Mouse (Mus musculus): ENCODE measurements around the gene Rffl. TPM values are rescaled to one million over a fixed set of nuclear protein-coding genes. Genes with fewer than 3 reads are reported as not detected.
"Not testable (repeated sequence)": the region's sequence is repeated elsewhere in the genome, so short reads cannot be mapped to it uniquely, and the experiment has no call there.

Gene Rffl
- polyA plus RNA-seq, 2 experiments = 12.9 to 19.0 TPM

DNA sequence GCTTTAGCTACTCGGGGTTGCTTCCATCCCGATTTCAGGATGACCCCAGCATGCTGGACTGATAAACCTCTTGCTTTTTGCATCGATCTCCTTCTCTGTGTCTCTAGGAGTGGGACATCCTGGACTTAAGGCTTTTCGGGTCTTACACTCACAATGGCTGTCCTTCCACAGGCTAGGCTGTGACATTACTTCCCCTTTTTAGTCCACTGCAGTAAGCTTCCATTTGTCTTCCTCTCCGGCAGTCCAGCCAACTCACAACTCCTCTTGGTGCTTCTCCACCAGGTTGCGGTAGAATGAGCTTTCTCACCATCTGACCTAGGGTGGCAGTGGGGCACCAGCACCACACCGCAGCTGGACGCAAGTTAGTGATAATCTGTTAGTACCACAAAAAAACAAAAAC, 37.1 kb downstream of the Rffl start:
- Histone ChIP-seq H3K27me3 (ENCODE audit: control insufficient read depth, insufficient read depth, low read length) (no peaks in the 10 kb centered on the region), H3K36me3 (replicated peaks; ENCODE audit: control insufficient read depth, insufficient read depth, low read depth) (peaks cover 6% of the 10 kb centered on the region), H3K27ac (0 out of 2 replicates have a peak overlapping the region, but pooled peaks have one; percentile 27), H3K9ac (replicated peaks) (no peak overlapping the region), H3K9me3 (ENCODE audit: control insufficient read depth, low read length) (no peaks in the 10 kb centered on the region), H3K4me3 (ENCODE audit: insufficient read depth in 1 of 2, low read depth in 2 of 2, low read length in 2 of 2) (no peak overlapping the region), H3K4me1 (replicated peaks; ENCODE audit: control insufficient read depth in 2 of 2, insufficient read depth in 2 of 2, low read length in 1 of 2) (peaks cover 11 to 32% of the 10 kb centered on the region in 2 experiments), H3K4me2 (ENCODE audit: low read depth) (no peak overlapping the region)
- no peak for DNase-seq (ENCODE audit: low read depth in 3 of 3, low spot score in 3 of 3)
- no peak for TF ChIP-seq EP300 (IDR thresholded peaks at IDR 0.05; ENCODE audit: low read depth)
- TF ChIP-seq CTCF (IDR thresholded peaks at IDR 0.05; ENCODE audit: low read depth) = no peak
- 51% methylated on average over 8 of the region's 8 CpGs for WGBS (ENCODE audit: insufficient replicate concordance)
- ATAC-seq (ENCODE audit: insufficient read depth) = no peak

GRCm38 (mm10) chr11:82832402-82832801, 38.6 kb downstream of the Rffl start:
- not testable (repeated sequence) for H3K4me2 ChIP-seq (ENCODE audit: low read depth); ATAC-seq (ENCODE audit: insufficient read depth); DNase-seq (ENCODE audit: low read depth in 3 of 3, low spot score in 3 of 3); H3K9ac ChIP-seq (replicated peaks); H3K27ac ChIP-seq; H3K27me3 ChIP-seq (ENCODE audit: control insufficient read depth, insufficient read depth, low read length); H3K4me3 ChIP-seq (ENCODE audit: insufficient read depth in 1 of 2, low read depth in 2 of 2, low read length in 2 of 2); H3K9me3 ChIP-seq (ENCODE audit: control insufficient read depth, low read length); H3K36me3 ChIP-seq (replicated peaks; ENCODE audit: control insufficient read depth, insufficient read depth, low read depth)
- H3K4me1 ChIP-seq (replicated peaks; ENCODE audit: control insufficient read depth in 2 of 2, insufficient read depth in 2 of 2, low read length in 1 of 2) = peaks cover 2 to 18% of the 10 kb centered on the region in 2 experiments
- WGBS (ENCODE audit: insufficient replicate concordance) = 74% methylated on average over 10 of the region's 10 CpGs

DNA sequence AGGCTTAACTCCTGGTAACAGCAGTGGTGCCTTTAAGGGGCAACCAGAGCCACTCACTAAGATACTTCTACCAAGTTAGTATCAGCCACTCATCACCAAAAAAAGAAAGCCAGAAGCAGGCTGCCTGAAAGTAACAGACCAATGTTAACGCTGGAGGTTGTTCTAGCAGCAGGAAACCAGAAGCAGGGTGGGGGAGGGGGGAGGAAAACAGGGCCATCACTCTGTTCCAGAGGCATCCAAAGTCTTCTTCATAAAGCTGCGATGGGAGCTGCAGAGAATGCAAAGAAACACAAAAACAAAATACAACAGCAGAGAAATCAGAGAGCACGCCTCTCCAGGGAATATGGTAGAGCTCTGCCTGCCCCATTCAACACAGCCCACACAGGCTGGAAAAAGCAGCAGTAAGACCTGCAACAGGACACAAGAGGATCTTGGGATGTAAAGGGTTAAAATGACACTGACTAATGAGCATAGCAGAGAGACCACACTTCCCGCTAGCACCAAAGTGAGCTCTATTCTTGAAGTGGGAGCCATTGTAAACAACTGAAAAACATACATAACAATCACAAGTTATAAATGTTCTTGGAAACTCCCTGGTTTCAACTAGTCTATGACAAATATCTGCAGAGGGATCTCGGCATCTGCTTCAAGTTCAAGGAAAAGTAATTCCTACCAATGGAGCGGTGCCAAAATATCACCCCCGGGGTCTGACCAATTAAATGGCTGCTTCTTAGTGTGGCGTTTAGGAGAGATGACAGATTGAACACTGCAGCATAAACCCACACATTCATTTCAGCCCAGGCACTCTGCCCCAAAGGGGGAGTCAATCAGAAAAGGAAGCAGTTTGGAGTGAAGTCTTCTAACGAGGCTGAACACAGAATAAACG, 39.8 kb downstream of the Rffl start:
- Histone ChIP-seq H3K9ac (replicated peaks) (no peak overlapping the region), H3K27ac (no peak overlapping the region), H3K4me1 (replicated peaks; ENCODE audit: control insufficient read depth in 2 of 2, insufficient read depth in 2 of 2, low read length in 1 of 2) (peaks cover 2 to 18% of the 10 kb centered on the region in 2 experiments), H3K27me3 (ENCODE audit: control insufficient read depth, insufficient read depth, low read length) (no peaks in the 10 kb centered on the region), H3K36me3 (replicated peaks; ENCODE audit: control insufficient read depth, insufficient read depth, low read depth) (peaks cover 7% of the 10 kb centered on the region), H3K9me3 (ENCODE audit: control insufficient read depth, low read length) (no peaks in the 10 kb centered on the region), H3K4me2 (ENCODE audit: low read depth) (no peak overlapping the region), H3K4me3 (ENCODE audit: insufficient read depth in 1 of 2, low read depth in 2 of 2, low read length in 2 of 2) (no peak overlapping the region)
- no peak for TF ChIP-seq CTCF (IDR thresholded peaks at IDR 0.05; ENCODE audit: low read depth)
- TF ChIP-seq EP300 (IDR thresholded peaks at IDR 0.05; ENCODE audit: low read depth) = no peak
- WGBS (ENCODE audit: insufficient replicate concordance) = 34% methylated on average over 10 of the region's 10 CpGs
- ATAC-seq (ENCODE audit: insufficient read depth) = no peak
- DNase-seq (ENCODE audit: low read depth in 3 of 3, low spot score in 3 of 3) = no peak

DNA sequence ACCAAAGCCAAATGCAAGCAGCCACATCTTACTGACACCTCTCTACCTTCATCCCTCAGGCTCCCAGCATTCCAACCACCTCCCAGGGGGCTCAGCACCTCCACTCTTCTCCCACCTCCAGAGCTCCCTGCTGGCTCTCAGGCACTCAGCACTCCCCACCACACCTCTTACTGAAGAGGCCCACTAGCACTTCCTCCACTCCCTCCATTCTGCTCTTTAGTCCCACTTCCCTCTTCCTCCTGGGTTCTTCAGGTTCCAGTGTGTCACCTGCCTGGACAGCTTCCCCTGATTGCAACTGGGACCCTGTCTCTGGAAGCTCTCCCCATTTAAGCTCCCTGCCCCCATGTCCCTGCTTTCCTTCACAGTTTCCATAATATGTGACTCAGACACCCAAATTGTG, 44.2 kb downstream of the Rffl start:
- no peak overlapping the region for H3K27ac ChIP-seq
- no peaks in the 10 kb centered on the region for H3K27me3 ChIP-seq (ENCODE audit: control insufficient read depth, insufficient read depth, low read length)
- TF ChIP-seq EP300 (IDR thresholded peaks at IDR 0.05; ENCODE audit: low read depth) (no peak), CTCF (IDR thresholded peaks at IDR 0.05; ENCODE audit: low read depth) (no peak)
- DNase-seq (ENCODE audit: low read depth in 3 of 3, low spot score in 3 of 3) (no peak), ATAC-seq (ENCODE audit: insufficient read depth) (no peak)
- peaks cover 4% of the 10 kb centered on the region; the same call in 1 of the 2 replicates for H3K36me3 ChIP-seq (replicated peaks; ENCODE audit: control insufficient read depth, insufficient read depth, low read depth)
- H3K9ac ChIP-seq (replicated peaks) = no peak overlapping the region
- peaks cover 0 to 17% of the 10 kb centered on the region in 2 experiments for H3K4me1 ChIP-seq (replicated peaks; ENCODE audit: control insufficient read depth in 2 of 2, insufficient read depth in 2 of 2, low read length in 1 of 2)
- no peak overlapping the region for H3K4me3 ChIP-seq (ENCODE audit: insufficient read depth in 1 of 2, low read depth in 2 of 2, low read length in 2 of 2)
- no peaks in the 10 kb centered on the region for H3K9me3 ChIP-seq (ENCODE audit: control insufficient read depth, low read length)
- H3K4me2 ChIP-seq (ENCODE audit: low read depth) = no peak overlapping the region

- TF ChIP-seq CTCF (IDR thresholded peaks at IDR 0.05; ENCODE audit: low read depth) (no peak), EP300 (IDR thresholded peaks at IDR 0.05; ENCODE audit: low read depth) (no peak)
- peaks cover 7% of the 10 kb centered on the region for H3K36me3 ChIP-seq (replicated peaks; ENCODE audit: control insufficient read depth, insufficient read depth, low read depth)
- H3K27me3 ChIP-seq (ENCODE audit: control insufficient read depth, insufficient read depth, low read length) = no peaks in the 10 kb centered on the region
- no peak overlapping the region for H3K4me2 ChIP-seq (ENCODE audit: low read depth)
- DNase-seq (ENCODE audit: low read depth in 3 of 3, low spot score in 3 of 3) = no peak
- ATAC-seq (ENCODE audit: insufficient read depth) = peak; percentile 27
- no peaks in the 10 kb centered on the region for H3K9me3 ChIP-seq (ENCODE audit: control insufficient read depth, low read length)
- H3K4me3 ChIP-seq (ENCODE audit: insufficient read depth in 1 of 2, low read depth in 2 of 2, low read length in 2 of 2) = no peak overlapping the region
- H3K9ac ChIP-seq (replicated peaks) = no peak overlapping the region
- no peak overlapping the region; the same call in 1 of the 2 replicates for H3K27ac ChIP-seq
- H3K4me1 ChIP-seq (replicated peaks; ENCODE audit: control insufficient read depth in 2 of 2, insufficient read depth in 2 of 2, low read length in 1 of 2) = peaks cover 0 to 17% of the 10 kb centered on the region in 2 experiments; a peak in 3 of 4 replicates
- WGBS (ENCODE audit: insufficient replicate concordance) = 76% methylated on average over 13 of the region's 13 CpGs
Observed at GRCm38 (mm10) chr11:82820788-82821456, 50.1 kb downstream of the Rffl start.
